In the genomic region with DNA sequence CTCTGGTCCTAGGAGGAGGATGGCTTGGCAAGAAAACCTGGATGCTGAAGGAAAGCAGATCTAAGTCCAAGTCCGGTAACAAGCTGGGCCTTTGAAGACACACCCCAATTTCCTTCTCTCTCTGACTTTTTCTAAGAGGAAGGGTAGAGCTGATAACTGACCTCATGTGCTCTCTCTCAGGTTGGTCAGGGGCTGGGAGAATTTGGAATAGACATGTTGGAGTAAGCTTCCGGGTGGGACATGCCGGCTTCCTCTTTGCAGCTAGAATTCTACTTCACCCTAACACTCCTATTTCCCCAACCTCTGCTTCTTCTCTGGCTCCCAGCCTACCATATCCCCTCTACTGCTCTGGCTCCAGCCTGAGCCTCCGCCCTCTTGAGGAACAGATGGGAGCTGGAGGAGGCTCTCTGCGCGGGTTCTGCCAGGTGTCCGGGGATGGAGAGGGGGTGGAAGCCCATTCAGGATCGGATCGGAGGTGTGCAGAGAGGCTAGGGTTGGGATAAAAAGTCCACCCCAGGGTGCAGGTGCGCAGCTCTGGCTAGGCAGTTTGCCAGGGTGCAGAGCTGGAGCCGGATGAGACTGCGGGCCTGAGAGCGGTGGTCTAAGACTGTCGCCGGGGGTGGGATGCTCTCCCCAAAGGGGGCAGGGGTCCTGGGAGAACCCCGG, we compare ENCODE assay signal across 8 mouse cellular contexts. TPM values are rescaled to one million over a fixed set of nuclear protein-coding genes. Genes with fewer than 3 reads are reported as not detected.
DNase-seq lines count a peak whose midpoint lies in the region; ATAC-seq and TF ChIP-seq lines count a peak whose summit lies in the region.

No protein-coding gene starts in this region.

- H3K36me3 ChIP-seq in thymus, adult 2 months (ENCODE audit: control insufficient read depth, insufficient read depth, low read length) = peaks cover 3% of the 10 kb centered on the region; the same call in 1 of the 2 replicates
- peaks cover 40% of the 10 kb centered on the region for H3K36me3 ChIP-seq in heart, embryonic 10.5 days
- peaks cover 10% of the 10 kb centered on the region for H3K36me3 ChIP-seq in liver, embryonic 15.5 days (replicated peaks)

- no peaks in the 10 kb centered on the region for H3K27me3 ChIP-seq in thymus, adult 2 months (ENCODE audit: control insufficient read depth, insufficient read depth, low read length)
- H3K27me3 ChIP-seq in heart, embryonic 10.5 days (ENCODE audit: insufficient read depth, poor library complexity, severe bottlenecking) = no peaks in the 10 kb centered on the region
- H3K27me3 ChIP-seq in liver, embryonic 15.5 days = 0 out of 2 replicates have a peak, but pooled peaks cover 7% of the 10 kb centered on the region

- no peaks in the 10 kb centered on the region for H3K9me3 ChIP-seq in heart, embryonic 10.5 days
- H3K9me3 ChIP-seq in liver, embryonic 15.5 days (replicated peaks) = no peaks in the 10 kb centered on the region

- peak overlapping the region; percentile 89 for H3K4me2 ChIP-seq in liver, embryonic 15.5 days

- no peak for TF ChIP-seq POLR2A in thymus, adult 2 months (IDR thresholded peaks at IDR 0.05; ENCODE audit: control insufficient read depth, extremely low read depth, insufficient read depth, low read length, poor library complexity)

- WGBS in thymus, adult 2 months = 6% methylated on average over 16 of the region's 16 CpGs
- WGBS in heart, embryonic 10.5 days = 5% methylated on average over 16 of the region's 16 CpGs
- WGBS in liver, embryonic 15.5 days (ENCODE audit: insufficient replicate concordance) = 1% methylated on average over 16 of the region's 16 CpGs

- DNase-seq in thymus, adult 2 months = no peak
- no peak for DNase-seq in thymus, adult 18-20 months
- peak; percentile 79 to 80 for DNase-seq in cerebellum, postnatal 10 days
- no peak for DNase-seq in heart, embryonic 10.5 days (ENCODE audit: low spot score)
- peak; percentile 45 for DNase-seq in kidney, postnatal 14 days
- peak; percentile 46 for DNase-seq in retina, embryonic 14.5 days (ENCODE audit: low spot score)
- no peak for DNase-seq in c-Kit-positive CD71-positive TER-119-positive erythroid progenitor cells, embryonic 14.5 days (ENCODE audit: low spot score)

- H3K9ac ChIP-seq in liver, embryonic 15.5 days = peak overlapping the region; percentile 76

- H3K27ac ChIP-seq in thymus, adult 2 months (ENCODE audit: control insufficient read depth, insufficient read depth, low read length) = peak overlapping the region; percentile 13; the same call in 1 of the 2 replicates
- peak overlapping the region; percentile 96 for H3K27ac ChIP-seq in heart, embryonic 10.5 days
- peak overlapping the region; percentile 76 for H3K27ac ChIP-seq in liver, embryonic 15.5 days (replicated peaks)

- no peak for TF ChIP-seq CTCF in thymus, adult 2 months (IDR thresholded peaks at IDR 0.05; ENCODE audit: borderline replicate concordance, control insufficient read depth, extremely low read depth, insufficient read depth, low read length, poor library complexity)

- no peak for ATAC-seq in liver, embryonic 15.5 days (ENCODE audit: insufficient read depth)

- peak overlapping the region; percentile 77 for H3K4me3 ChIP-seq in thymus, adult 2 months (ENCODE audit: control insufficient read depth, insufficient read depth, low read length)
- H3K4me3 ChIP-seq in heart, embryonic 10.5 days = peak overlapping the region; percentile 92
- peak overlapping the region; percentile 74 for H3K4me3 ChIP-seq in liver, embryonic 15.5 days (replicated peaks)

- peaks cover 10% of the 10 kb centered on the region for H3K4me1 ChIP-seq in thymus, adult 2 months (replicated peaks; ENCODE audit: control insufficient read depth, insufficient read depth, low read length)
- peaks cover 43% of the 10 kb centered on the region for H3K4me1 ChIP-seq in heart, embryonic 10.5 days
- peaks cover 36% of the 10 kb centered on the region for H3K4me1 ChIP-seq in liver, embryonic 15.5 days (replicated peaks)

RNA-seq across cellular contexts. Expression of a gene that starts 0.9 kb away (rescaled TPM):
- polyA plus RNA-seq in thymus, adult 2 months (2012; rRNA removed) = 38.4 and 42.7 TPM in 2 replicates
- polyA plus RNA-seq in heart, embryonic 10.5 days (2016; fragmentation: Nextera tagmentation; extraction: Ambion mirVana) = 12.0 and 12.5 TPM in 2 replicates
- 3.3 and 3.4 TPM in 2 replicates for polyA plus RNA-seq in liver, embryonic 15.5 days (2015; fragmentation: Nextera tagmentation; extraction: Ambion mirVana)

RNA-seq across cellular contexts. Expression of a gene that starts 12.9 kb away (rescaled TPM):
- polyA plus RNA-seq in thymus, adult 2 months (2012; rRNA removed) = 1.1 and 1.9 TPM in 2 replicates
- polyA plus RNA-seq in heart, embryonic 10.5 days (2016; fragmentation: Nextera tagmentation; extraction: Ambion mirVana) = 1.6 and 2.4 TPM in 2 replicates
- polyA plus RNA-seq in liver, embryonic 15.5 days (2015; fragmentation: Nextera tagmentation; extraction: Ambion mirVana) = 1.3 and 1.6 TPM in 2 replicates

RNA-seq across cellular contexts. Expression of a gene that starts 13.3 kb away (rescaled TPM):
- 25.5 and 32.1 TPM in 2 replicates for polyA plus RNA-seq in thymus, adult 2 months (2012; rRNA removed)
- polyA plus RNA-seq in heart, embryonic 10.5 days (2016; fragmentation: Nextera tagmentation; extraction: Ambion mirVana) = 2.1 and 2.6 TPM in 2 replicates
- polyA plus RNA-seq in liver, embryonic 15.5 days (2015; fragmentation: Nextera tagmentation; extraction: Ambion mirVana) = 0.79 and 0.85 TPM in 2 replicates

RNA-seq across cellular contexts. Expression of a gene that starts 17.8 kb away (rescaled TPM):
- 27.5 and 32.2 TPM in 2 replicates for polyA plus RNA-seq in thymus, adult 2 months (2012; rRNA removed)
- polyA plus RNA-seq in heart, embryonic 10.5 days (2016; fragmentation: Nextera tagmentation; extraction: Ambion mirVana) = 204 and 209 TPM in 2 replicates
- 55.1 and 59.5 TPM in 2 replicates for polyA plus RNA-seq in liver, embryonic 15.5 days (2015; fragmentation: Nextera tagmentation; extraction: Ambion mirVana)

RNA-seq across cellular contexts. Expression of a gene that starts 30.0 kb away (rescaled TPM):
- polyA plus RNA-seq in thymus, adult 2 months (2012; rRNA removed) = 25.3 and 75.8 TPM in 2 replicates
- polyA plus RNA-seq in heart, embryonic 10.5 days (2016; fragmentation: Nextera tagmentation; extraction: Ambion mirVana) = 188 and 256 TPM in 2 replicates
- 10.8 and 18.2 TPM in 2 replicates for polyA plus RNA-seq in liver, embryonic 15.5 days (2015; fragmentation: Nextera tagmentation; extraction: Ambion mirVana)

Comparison
In these comparisons a context has a peak if more than half of its experiments do, and no peak if none do; other contexts are left out.
1. DNase-seq: peak in cerebellum, postnatal 10 days (2 of 2), kidney, postnatal 14 days (single experiment) and retina, embryonic 14.5 days (single experiment); none in thymus, adult 2 months (single experiment), thymus, adult 18-20 months (0 of 2), heart, embryonic 10.5 days (single experiment) and c-Kit-positive CD71-positive TER-119-positive erythroid progenitor cells, embryonic 14.5 days (single experiment).
2. H3K27ac ChIP-seq: peak in every context shown above with its lines; median percentile 96 in heart, embryonic 10.5 days; 76 in liver, embryonic 15.5 days; 13 in thymus, adult 2 months.
3. Peak in every context shown above with its lines, with median percentiles within 50 percentile points of each other: H3K4me3 ChIP-seq.